Mouse (Mus musculus) intestine, embryonic 14.5 days (tissue): ENCODE measurements around the gene Git1. TPM values are rescaled to one million over a fixed set of nuclear protein-coding genes. Genes with fewer than 3 reads are reported as not detected.

Experiments
- ATAC-seq: fragments of 200-750 bp; cut with Nextera tagmentation; replicated peaks from 2 replicates; pipeline ENCODE4 v1.8.0; 2017; ENCODE audit warnings: low read depth, moderate number of reproducible peaks, moderate TSS enrichment, moderate library complexity; ENCODE audit not compliant: low FRiP score, low TSS enrichment
- DNase-seq: peaks from one replicate; pipeline ENCODE4 v3.0.0-alpha.2; 2018; ENCODE audit warnings: low spot score
- H3K27ac ChIP-seq: fragments of 300-500 bp; sonication (generic); 2 replicates; pipeline ENCODE4 v1.5.1; 2014; ENCODE audit warnings: low read depth, mild to moderate bottlenecking, control low read depth
- H3K27me3 ChIP-seq: fragments of 300-500 bp; sonication (generic); replicated peaks from 2 replicates; pipeline ENCODE4 v1.6.1; 2014; ENCODE audit warnings: low read length, control low read depth; ENCODE audit not compliant: control insufficient read depth, insufficient read depth
- H3K36me3 ChIP-seq: fragments of 300-500 bp; sonication (generic); 2 replicates; pipeline ENCODE4 v1.6.1; 2014; ENCODE audit warnings: low read length, control low read depth; ENCODE audit not compliant: control insufficient read depth, insufficient read depth
- H3K4me1 ChIP-seq: fragments of 300-500 bp; sonication (generic); replicated peaks from 2 replicates; pipeline ENCODE4 v1.6.1; 2014; ENCODE audit warnings: low read length, control low read depth, mixed read lengths; ENCODE audit not compliant: control insufficient read depth, insufficient read depth
- H3K4me2 ChIP-seq: fragments of 300-500 bp; sonication (generic); 2 replicates; pipeline ENCODE4 v1.6.1; 2014; ENCODE audit warnings: low read length
- H3K4me3 ChIP-seq: fragments of 300-500 bp; sonication (generic); 2 replicates; pipeline ENCODE4 v1.5.1; 2014; ENCODE audit warnings: low read depth, low read length, control low read depth, mixed read lengths
- H3K9ac ChIP-seq: fragments of 300-500 bp; sonication (generic); 2 replicates; pipeline ENCODE4 v1.6.1; 2014; ENCODE audit warnings: mild to moderate bottlenecking, low read length
- H3K9me3 ChIP-seq: fragments of 300-500 bp; sonication (generic); 2 replicates; pipeline ENCODE4 v1.6.1; 2016; ENCODE audit warnings: low read length, control low read depth; ENCODE audit not compliant: control insufficient read depth
- WGBS: fragments of 180-500 bp; shearing (Covaris S2); extraction: QIAGEN DNeasy Blood & Tissue Kit; methylation state at CpG from one replicate; pipeline ENCODE4 v1.1.7; 2014; 5-methylcytosine and 5-hydroxymethylcytosine counted together
- polyA plus RNA-seq: library from polyadenylated mRNA; unstranded; fragments of >200 nt; fragmentation: Nextera tagmentation; extraction: Ambion mirVana; gene quantifications from 2 replicates; pipeline ENCODE4 v1.2.1, GENCODE M21; 2014

Git1 gene
- polyA plus RNA-seq, result 17.7 and 19.8 TPM in 2 replicates

DNA sequence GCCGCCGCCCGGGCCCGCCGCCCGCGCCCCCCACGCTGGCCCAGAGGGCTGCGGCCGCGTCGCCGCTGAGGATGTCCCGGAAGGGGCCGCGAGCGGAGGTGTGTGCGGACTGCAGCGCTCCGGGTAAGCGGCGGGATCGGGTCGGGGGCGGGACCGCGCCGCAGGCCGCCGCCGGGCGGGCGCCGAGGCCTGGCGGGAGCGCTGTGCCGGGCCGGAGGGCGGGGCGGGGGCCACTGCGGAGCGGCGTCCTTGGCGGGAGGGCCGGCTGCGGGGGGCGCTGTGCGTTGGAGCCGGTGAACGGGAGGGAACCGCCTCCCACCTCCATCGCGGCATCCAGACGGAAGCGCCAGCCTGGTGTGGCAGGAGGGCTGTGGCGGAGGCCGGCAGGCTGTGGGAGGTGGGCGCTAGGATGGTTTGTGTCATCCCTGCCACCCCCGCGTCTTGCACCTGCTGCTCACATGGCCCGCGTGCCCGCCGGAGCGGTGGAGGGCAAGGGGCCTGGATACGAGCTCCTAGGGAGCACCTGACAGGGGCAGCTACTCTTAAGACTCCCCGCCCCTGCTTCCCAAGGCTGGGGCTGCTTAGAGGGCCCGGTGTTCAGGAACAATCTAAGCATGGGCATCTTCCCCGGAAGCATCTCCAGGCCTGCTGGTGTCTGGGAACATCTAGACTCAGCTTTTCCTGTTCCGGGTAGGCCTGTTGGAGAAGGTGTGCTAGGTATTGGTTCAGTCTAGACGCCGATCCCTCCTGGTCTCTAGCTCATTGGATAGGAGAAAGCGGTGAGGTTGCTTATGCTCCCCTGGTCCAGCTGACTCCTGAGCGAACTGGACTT, at the start of gene Git1:
Gene Git1 (plus strand): TSS at position 51 of the 832 bp plus-strand sequence.
- Histone ChIP-seq H3K36me3 (no peaks in the 10 kb centered on the region), H3K27ac (peak within 1 kb of the TSS; percentile 93), H3K9me3 (no peaks in the 10 kb centered on the region), H3K9ac (peak within 1 kb of the TSS; percentile 84), H3K4me3 (peak within 1 kb of the TSS; percentile 80), H3K27me3 (no peaks in the 10 kb centered on the region), H3K4me1 (peaks cover 57% of the 10 kb centered on the region), H3K4me2 (peak within 1 kb of the TSS; percentile 81)
- ATAC-seq, result no peak; the same call in 1 of the 2 replicates
- WGBS, result 1% methylated on average over 33 of the region's 74 CpGs
- peak; percentile 78 for DNase-seq

DNA sequence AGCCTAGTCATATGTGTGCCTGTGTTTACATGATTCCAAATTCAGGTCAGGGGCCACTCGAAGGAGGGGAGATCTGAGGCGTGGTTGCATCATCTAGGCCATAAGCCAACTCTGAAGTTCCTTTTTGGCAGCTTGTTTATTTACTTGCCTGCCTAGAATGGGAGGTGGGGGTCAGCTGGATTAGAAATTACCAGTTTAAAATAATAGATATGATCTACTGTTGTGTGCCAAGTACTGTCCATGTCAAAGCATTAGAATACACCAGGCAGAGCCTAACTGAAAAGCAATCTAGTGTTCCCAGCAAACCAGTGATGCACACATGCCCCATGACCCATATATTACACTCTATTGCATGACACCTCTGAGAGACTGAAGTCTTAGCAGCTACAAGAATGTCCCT, 48.4 kb upstream of the Git1 start:
- DNase-seq, result no peak
- H3K4me3 ChIP-seq, result no peak overlapping the region
- 67% methylated on average over 2 of the region's 2 CpGs for WGBS
- no peaks in the 10 kb centered on the region for H3K27me3 ChIP-seq
- H3K4me1 ChIP-seq, result no peaks in the 10 kb centered on the region
- no peak overlapping the region for H3K4me2 ChIP-seq
- no peak overlapping the region for H3K27ac ChIP-seq
- H3K36me3 ChIP-seq, result peaks cover 18% of the 10 kb centered on the region; the same call in 1 of the 2 replicates
- no peak for ATAC-seq
- H3K9ac ChIP-seq, result no peak overlapping the region
- no peaks in the 10 kb centered on the region for H3K9me3 ChIP-seq

DNA sequence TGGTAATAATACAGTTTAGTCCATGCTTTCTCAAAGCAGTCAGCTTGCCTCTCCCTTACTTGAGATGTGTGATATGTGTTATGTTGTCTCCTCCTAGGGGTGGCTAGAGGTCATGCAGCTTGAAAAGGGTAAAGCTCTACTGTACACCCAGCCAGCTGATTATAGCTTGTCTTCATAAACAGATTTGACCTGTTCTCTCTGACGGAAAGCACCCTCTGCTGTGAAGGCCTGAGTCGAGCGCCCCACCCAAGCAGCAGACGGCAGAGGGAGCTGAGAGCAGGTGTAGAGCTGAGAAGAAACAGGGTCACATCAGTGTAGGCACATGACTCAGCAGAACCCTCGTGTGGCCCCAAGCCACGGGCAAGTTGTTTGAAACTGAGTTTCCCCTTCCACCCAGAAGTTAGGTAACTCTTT, 46.7 kb upstream of the Git1 start:
- peak; percentile 58 for DNase-seq
- Histone ChIP-seq H3K4me3 (no peak overlapping the region), H3K27me3 (no peaks in the 10 kb centered on the region), H3K4me1 (no peaks in the 10 kb centered on the region), H3K9me3 (no peaks in the 10 kb centered on the region), H3K4me2 (no peak overlapping the region), H3K9ac (no peak overlapping the region), H3K36me3 (peaks cover 13% of the 10 kb centered on the region; the same call in 1 of the 2 replicates), H3K27ac (no peak overlapping the region)
- ATAC-seq, result 0 out of 2 replicates have a peak, but pooled peaks have one; percentile 53
- WGBS, result 47% methylated on average over 6 of the region's 6 CpGs

- no peaks in the 10 kb centered on the region for H3K27me3 ChIP-seq
- H3K36me3 ChIP-seq, result peaks cover 9% of the 10 kb centered on the region; the same call in 1 of the 2 replicates
- no peaks in the 10 kb centered on the region for H3K9me3 ChIP-seq
- 86% methylated on average over 7 of the region's 7 CpGs for WGBS
- no peak overlapping the region for H3K4me2 ChIP-seq
- no peak overlapping the region for H3K9ac ChIP-seq
- DNase-seq (no peak), ATAC-seq (no peak)
- H3K4me3 ChIP-seq, result no peak overlapping the region
- no peak overlapping the region for H3K27ac ChIP-seq
- H3K4me1 ChIP-seq, result no peaks in the 10 kb centered on the region
These were observed 44.1 kb upstream of the Git1 start for GRCm38 (mm10) chr11:77449224-77449623.

DNA sequence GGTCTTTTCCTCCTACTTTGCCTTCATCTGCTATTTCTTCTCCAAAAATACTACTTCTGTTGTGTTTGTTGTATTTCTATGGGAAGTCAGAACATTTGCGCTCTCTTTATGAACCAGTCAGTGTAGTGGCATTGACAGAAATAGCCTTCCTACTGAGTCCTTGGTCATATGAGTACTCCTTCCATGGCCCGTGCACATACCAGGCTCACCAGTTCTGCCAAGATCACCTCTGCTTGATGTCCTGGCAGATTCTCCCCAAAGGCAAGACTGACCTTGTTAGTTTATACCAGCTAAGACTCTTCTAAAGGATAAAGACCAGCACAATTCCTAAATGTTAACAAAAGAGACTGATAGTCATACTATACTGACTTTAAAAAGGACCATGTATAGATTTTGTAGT, 41.7 kb upstream of the Git1 start:
- ATAC-seq, result no peak
- no peak overlapping the region for H3K27ac ChIP-seq
- no peak overlapping the region for H3K9ac ChIP-seq
- no peak overlapping the region for H3K4me3 ChIP-seq
- no peak for DNase-seq
- no peaks in the 10 kb centered on the region for H3K27me3 ChIP-seq
- H3K4me2 ChIP-seq, result no peak overlapping the region
- no peaks in the 10 kb centered on the region for H3K4me1 ChIP-seq
- 95% methylated on average over 2 of the region's 2 CpGs for WGBS
- peaks cover 17% of the 10 kb centered on the region for H3K36me3 ChIP-seq
- no peaks in the 10 kb centered on the region for H3K9me3 ChIP-seq

- WGBS, result 91% methylated on average over 2 of the region's 2 CpGs
- ATAC-seq (no peak), DNase-seq (no peak)
- Histone ChIP-seq H3K4me3 (no peak overlapping the region), H3K9me3 (no peaks in the 10 kb centered on the region), H3K4me1 (no peaks in the 10 kb centered on the region), H3K9ac (no peak overlapping the region), H3K27ac (no peak overlapping the region), H3K4me2 (no peak overlapping the region), H3K27me3 (no peaks in the 10 kb centered on the region), H3K36me3 (peaks cover 17% of the 10 kb centered on the region)
These were observed 40.0 kb upstream of the Git1 start for GRCm38 (mm10) chr11:77453388-77453787.

GRCm38 (mm10) chr11:77455770-77456510, 37.4 kb upstream of the Git1 start:
- DNase-seq (no peak), ATAC-seq (no peak)
- Histone ChIP-seq H3K36me3 (peaks cover 9% of the 10 kb centered on the region; the same call in 1 of the 2 replicates), H3K9me3 (no peaks in the 10 kb centered on the region), H3K9ac (no peak overlapping the region), H3K4me3 (no peak overlapping the region), H3K4me1 (no peaks in the 10 kb centered on the region), H3K27me3 (peaks cover 6% of the 10 kb centered on the region), H3K27ac (no peak overlapping the region), H3K4me2 (no peak overlapping the region)
- WGBS, result 84% methylated on average over 9 of the region's 9 CpGs

- Histone ChIP-seq H3K4me3 (no peak overlapping the region), H3K4me2 (no peak overlapping the region), H3K9me3 (no peaks in the 10 kb centered on the region), H3K4me1 (peaks cover 2% of the 10 kb centered on the region; the same call in 1 of the 2 replicates), H3K9ac (no peak overlapping the region), H3K27ac (no peak overlapping the region), H3K36me3 (peaks cover 9% of the 10 kb centered on the region; the same call in 1 of the 2 replicates), H3K27me3 (peaks cover 14% of the 10 kb centered on the region)
- WGBS, result 42% methylated on average over 6 of the region's 6 CpGs
- peak; percentile 43 for DNase-seq
- ATAC-seq, result no peak
These were observed 36.5 kb upstream of the Git1 start for GRCm38 (mm10) chr11:77456866-77457265.
